Mouse (Mus musculus) intestine, embryonic 15.5 days (tissue): ENCODE measurements around the gene Set. TPM values are rescaled to one million over a fixed set of nuclear protein-coding genes. Genes with fewer than 3 reads are reported as not detected.

Source experiments
- ATAC-seq: fragments of 200-750 bp; cut with Nextera tagmentation; 2 replicates; pipeline ENCODE4 v1.8.0; 2017; ENCODE audit warnings: moderate TSS enrichment, moderate library complexity
- H3K27ac ChIP-seq: fragments of 300-500 bp; sonication (generic); 2 replicates; pipeline ENCODE4 v1.5.1; 2015; ENCODE audit warnings: mild to moderate bottlenecking, inconsistent platforms
- H3K27me3 ChIP-seq: fragments of 300-500 bp; sonication (generic); replicated peaks from 2 replicates; pipeline ENCODE4 v1.6.1; 2015; ENCODE audit warnings: inconsistent platforms
- H3K36me3 ChIP-seq: fragments of 300-500 bp; sonication (generic); 2 replicates; pipeline ENCODE4 v1.6.1; 2015; ENCODE audit warnings: inconsistent platforms
- H3K4me1 ChIP-seq: fragments of 300-500 bp; sonication (generic); replicated peaks from 2 replicates; pipeline ENCODE4 v1.6.1; 2015; ENCODE audit warnings: inconsistent platforms
- H3K4me2 ChIP-seq: fragments of 300-500 bp; sonication (generic); replicated peaks from 2 replicates; pipeline ENCODE4 v1.6.1; 2015; ENCODE audit warnings: mild to moderate bottlenecking, inconsistent platforms
- H3K4me3 ChIP-seq: fragments of 300-500 bp; sonication (generic); replicated peaks from 2 replicates; pipeline ENCODE4 v1.5.1; 2015; ENCODE audit warnings: inconsistent platforms
- H3K9ac ChIP-seq: fragments of 300-500 bp; sonication (generic); 2 replicates; pipeline ENCODE4 v1.6.1; 2015; ENCODE audit warnings: inconsistent platforms
- H3K9me3 ChIP-seq: fragments of 300-500 bp; sonication (generic); 2 replicates; pipeline ENCODE4 v1.6.1; 2016; ENCODE audit warnings: inconsistent platforms
- WGBS: fragments of 180-500 bp; shearing (Covaris S2); methylation state at CpG from one replicate; pipeline ENCODE4 v1.1.7; 2015; 5-methylcytosine and 5-hydroxymethylcytosine counted together
- polyA plus RNA-seq: library from polyadenylated mRNA; unstranded; fragments of >200 nt; fragmentation: Nextera tagmentation; extraction: Ambion mirVana; gene quantifications from 2 replicates; pipeline ENCODE4 v1.2.1, GENCODE M21; 2015

Set gene
- polyA plus RNA-seq, 1 experiment from 2014 or later = 494 TPM

GRCm38 (mm10) chr2:30095882-30096527, 38.8 kb downstream of the Set start:
- Histone ChIP-seq H3K4me2 (no peak overlapping the region), H3K4me1 (peaks cover 9% of the 10 kb centered on the region; the same call in 1 of the 2 replicates), H3K27ac (no peak overlapping the region), H3K9ac (no peak overlapping the region), H3K36me3 (0 out of 2 replicates have a peak, but pooled peaks cover 12% of the 10 kb centered on the region), H3K4me3 (no peak overlapping the region), H3K9me3 (no peaks in the 10 kb centered on the region), H3K27me3 (no peaks in the 10 kb centered on the region)
- 83% methylated on average over 2 of the region's 2 CpGs for WGBS
- ATAC-seq = no peak

GRCm38 (mm10) chr2:30100214-30100613, 43.0 kb downstream of the Set start:
- Histone ChIP-seq H3K4me1 (no peaks in the 10 kb centered on the region; the same call in 1 of the 2 replicates), H3K27ac (no peak overlapping the region), H3K4me2 (no peak overlapping the region), H3K4me3 (no peak overlapping the region), H3K36me3 (0 out of 2 replicates have a peak, but pooled peaks cover 8% of the 10 kb centered on the region), H3K27me3 (no peaks in the 10 kb centered on the region), H3K9ac (no peak overlapping the region), H3K9me3 (no peaks in the 10 kb centered on the region)
- 66% methylated on average over 4 of the region's 4 CpGs for WGBS
- ATAC-seq = no peak

GRCm38 (mm10) chr2:30106364-30106763, 49.2 kb downstream of the Set start:
- H3K27me3 ChIP-seq = no peaks in the 10 kb centered on the region
- H3K9ac ChIP-seq = no peak overlapping the region
- no peaks in the 10 kb centered on the region for H3K9me3 ChIP-seq
- no peak for ATAC-seq
- no peak overlapping the region for H3K27ac ChIP-seq
- peaks cover 33% of the 10 kb centered on the region for H3K36me3 ChIP-seq
- no peaks in the 10 kb centered on the region for H3K4me1 ChIP-seq
- no peak overlapping the region for H3K4me3 ChIP-seq
- no peak overlapping the region for H3K4me2 ChIP-seq

GRCm38 (mm10) chr2:30107646-30108045, 50.5 kb downstream of the Set start:
- no peak overlapping the region for H3K4me2 ChIP-seq
- no peaks in the 10 kb centered on the region for H3K9me3 ChIP-seq
- ATAC-seq = no peak
- H3K27me3 ChIP-seq = no peaks in the 10 kb centered on the region
- H3K36me3 ChIP-seq = peaks cover 38% of the 10 kb centered on the region
- H3K27ac ChIP-seq = no peak overlapping the region
- no peaks in the 10 kb centered on the region for H3K4me1 ChIP-seq
- no peak overlapping the region for H3K4me3 ChIP-seq
- H3K9ac ChIP-seq = no peak overlapping the region
- WGBS = 92% methylated on average over 5 of the region's 5 CpGs

GRCm38 (mm10) chr2:30108260-30108659, 51.1 kb downstream of the Set start:
- Histone ChIP-seq H3K9me3 (no peaks in the 10 kb centered on the region), H3K36me3 (peaks cover 44% of the 10 kb centered on the region), H3K9ac (no peak overlapping the region), H3K4me3 (no peak overlapping the region), H3K27ac (no peak overlapping the region), H3K27me3 (no peaks in the 10 kb centered on the region), H3K4me2 (no peak overlapping the region), H3K4me1 (no peaks in the 10 kb centered on the region)
- 88% methylated on average over 4 of the region's 4 CpGs for WGBS
- ATAC-seq = peak; percentile 59

- Histone ChIP-seq H3K4me1 (no peaks in the 10 kb centered on the region), H3K4me2 (no peak overlapping the region), H3K27ac (no peak overlapping the region), H3K9ac (no peak overlapping the region), H3K9me3 (no peaks in the 10 kb centered on the region), H3K4me3 (no peak overlapping the region), H3K36me3 (peaks cover 40% of the 10 kb centered on the region), H3K27me3 (no peaks in the 10 kb centered on the region)
- 93% methylated on average over 2 of the region's 2 CpGs for WGBS
- ATAC-seq = no peak
Observed at GRCm38 (mm10) chr2:30111500-30111899, 54.3 kb downstream of the Set start.

GRCm38 (mm10) chr2:30112564-30112963, 55.4 kb downstream of the Set start:
- Histone ChIP-seq H3K9ac (no peak overlapping the region), H3K27me3 (no peaks in the 10 kb centered on the region), H3K4me2 (no peak overlapping the region), H3K36me3 (peaks cover 33% of the 10 kb centered on the region), H3K27ac (no peak overlapping the region), H3K9me3 (no peaks in the 10 kb centered on the region), H3K4me1 (no peaks in the 10 kb centered on the region), H3K4me3 (no peak overlapping the region)
- 88% methylated on average over 5 of the region's 5 CpGs for WGBS
- ATAC-seq = no peak

- no peaks in the 10 kb centered on the region for H3K36me3 ChIP-seq
- peaks cover 8% of the 10 kb centered on the region for H3K4me1 ChIP-seq
- no peaks in the 10 kb centered on the region for H3K27me3 ChIP-seq
- H3K4me3 ChIP-seq = no peak overlapping the region
- no peak overlapping the region for H3K27ac ChIP-seq
- ATAC-seq = no peak
- H3K4me2 ChIP-seq = no peak overlapping the region
- H3K9ac ChIP-seq = no peak overlapping the region
- 54% methylated on average over 6 of the region's 6 CpGs for WGBS
- H3K9me3 ChIP-seq = no peaks in the 10 kb centered on the region
Observed at GRCm38 (mm10) chr2:30119641-30120051, 62.5 kb downstream of the Set start.

- H3K9ac ChIP-seq = no peak overlapping the region
- no peaks in the 10 kb centered on the region for H3K9me3 ChIP-seq
- H3K4me2 ChIP-seq = no peak overlapping the region
- H3K4me3 ChIP-seq = no peak overlapping the region
- no peaks in the 10 kb centered on the region for H3K27me3 ChIP-seq
- H3K27ac ChIP-seq = no peak overlapping the region
- H3K4me1 ChIP-seq = peaks cover 13% of the 10 kb centered on the region
- WGBS = 89% methylated on average over 4 of the region's 4 CpGs
- ATAC-seq = no peak
- no peaks in the 10 kb centered on the region for H3K36me3 ChIP-seq
Observed at GRCm38 (mm10) chr2:30120269-30120668, 63.1 kb downstream of the Set start.

Other genes with a start within 250 kb of the Set start
- gene Urm1, start 237.3 kb upstream of the Set start, polyA plus RNA-seq = 23.8 and 26.4 TPM in 2 replicates
- 23.7 and 24.2 TPM in 2 replicates for gene Cercam, start 188.2 kb upstream of the Set start, polyA plus RNA-seq
- 43.0 and 44.9 TPM in 2 replicates for gene Odf2, start 168.2 kb upstream of the Set start, polyA plus RNA-seq
- gene Gle1, start 122.0 kb upstream of the Set start, polyA plus RNA-seq = 44.5 and 45.5 TPM in 2 replicates
- gene Sptan1, start 91.8 kb upstream of the Set start, polyA plus RNA-seq = 73.3 and 82.9 TPM in 2 replicates
- 20.9 and 24.7 TPM in 2 replicates for gene Wdr34, start 8.5 kb upstream of the Set start, polyA plus RNA-seq
- gene Pkn3, start 20.3 kb downstream of the Set start, polyA plus RNA-seq = 10.6 and 11.1 TPM in 2 replicates
- 59.8 and 70.4 TPM in 2 replicates for gene Zdhhc12, start 36.3 kb downstream of the Set start, polyA plus RNA-seq
- gene Zer1, start 67.2 kb downstream of the Set start, polyA plus RNA-seq = 5.0 and 5.6 TPM in 2 replicates
- 7.8 and 8.2 TPM in 2 replicates for gene Tbc1d13, start 76.4 kb downstream of the Set start, polyA plus RNA-seq
- gene Endog, start 114.1 kb downstream of the Set start, polyA plus RNA-seq = 40.9 and 41.9 TPM in 2 replicates
- 59.9 and 62.9 TPM in 2 replicates for gene Spout1, start 121.1 kb downstream of the Set start, polyA plus RNA-seq
- gene Kyat1, start 148.5 kb downstream of the Set start, polyA plus RNA-seq = 18.4 and 19.6 TPM in 2 replicates
- 37.0 and 37.7 TPM in 2 replicates for gene Lrrc8a, start 180.3 kb downstream of the Set start, polyA plus RNA-seq
- 0.21 and 0.29 TPM in 2 replicates for gene Gm28035, start 183.2 kb downstream of the Set start, polyA plus RNA-seq
- gene Phyhd1, start 208.8 kb downstream of the Set start, polyA plus RNA-seq = 9.8 and 11.5 TPM in 2 replicates
- not detected in 2 replicates for gene Gm28038, start 223.7 kb downstream of the Set start, polyA plus RNA-seq
- gene Dolk, start 229.0 kb downstream of the Set start, polyA plus RNA-seq = 28.8 and 34.4 TPM in 2 replicates
- 29.1 and 29.4 TPM in 2 replicates for gene Nup188, start 229.0 kb downstream of the Set start, polyA plus RNA-seq